Mouse (Mus musculus) CD4-positive helper T cell, adult 2 months (primary cell): ENCODE data around the gene Zbtb6.

Source experiments
- DNase-seq: peaks from one replicate; pipeline ENCODE4 v3.0.0-alpha.2; 2012; ENCODE audit warnings: low read depth, missing footprints, low spot score

The Zbtb6 gene

GRCm38 (mm10) chr2:37442611-37443591, at the start of gene Zbtb6, which contains the start of the genes Zbtb26 and Rabgap1:
TSS of gene Zbtb6 (minus strand) at chr2:37443171.
TSS of gene Zbtb26 (minus strand) at chr2:37443135.
TSS of gene Rabgap1 (plus strand) at chr2:37443279.
- peak; percentile 92 for DNase-seq

GRCm38 (mm10) chr2:37488956-37489355, 46.0 kb upstream of the Zbtb6 start:
- no peak for DNase-seq

DNA sequence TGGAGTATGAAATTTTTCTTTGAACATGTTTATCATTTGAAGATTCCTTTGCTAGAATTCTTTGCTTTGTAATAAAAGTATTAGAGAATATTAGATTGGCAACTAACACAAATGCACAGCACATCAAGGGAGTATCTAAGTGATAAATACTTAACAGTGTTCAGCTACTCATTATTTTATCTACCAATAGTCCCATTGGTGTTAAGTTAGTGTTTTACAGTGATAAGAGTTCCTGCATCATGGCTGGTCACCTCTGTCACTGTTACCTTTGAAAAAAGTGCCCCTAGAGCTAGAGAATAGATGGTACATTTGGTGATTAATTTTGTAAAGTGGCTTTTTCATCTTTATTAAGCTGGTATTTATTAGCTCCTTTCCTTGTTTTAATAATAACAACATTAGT, 43.4 kb upstream of the Zbtb6 start:
- DNase-seq, result no peak

GRCm38 (mm10) chr2:37485370-37485769, 42.4 kb upstream of the Zbtb6 start:
- peak; percentile 59 for DNase-seq

DNA sequence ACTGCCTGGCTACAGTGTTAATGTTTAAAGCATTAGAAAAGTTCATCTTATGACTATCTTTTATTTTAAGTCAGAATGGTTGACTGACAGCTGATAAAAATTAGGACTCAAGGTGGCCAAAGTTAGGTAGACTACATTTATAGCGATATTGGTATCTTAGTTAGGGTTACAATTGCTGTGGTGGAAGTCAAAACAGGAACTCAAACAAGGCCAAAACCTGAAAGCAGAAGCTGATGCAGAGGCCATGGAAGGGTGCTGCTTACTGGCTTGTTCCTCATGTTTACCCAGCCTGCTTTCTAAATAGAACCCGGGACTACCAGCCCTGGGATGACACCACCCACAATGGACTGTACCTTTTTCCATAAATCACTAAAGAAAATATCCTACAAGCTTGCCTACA, 41.2 kb upstream of the Zbtb6 start:
- DNase-seq, result no peak

DNA sequence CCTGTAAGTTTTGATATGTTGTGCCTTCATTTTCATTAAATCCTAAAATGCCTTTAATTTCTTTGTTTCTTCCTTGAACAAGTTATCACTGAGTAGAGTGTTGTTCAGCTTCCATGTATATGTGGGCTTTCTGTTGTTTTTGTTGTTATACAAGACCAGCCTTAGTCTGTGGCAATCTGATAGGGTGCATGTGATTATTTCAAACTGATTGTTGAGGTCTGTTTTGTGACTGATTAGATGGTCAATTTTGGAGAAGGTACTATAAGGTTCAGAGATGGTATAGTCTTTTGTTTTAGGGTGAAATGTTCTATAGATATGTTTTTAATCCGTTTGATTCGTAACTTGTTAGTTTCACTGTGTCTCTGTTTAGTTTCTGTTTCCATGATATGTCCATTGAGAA, 37.1 kb upstream of the Zbtb6 start:
- no peak for DNase-seq

GRCm38 (mm10) chr2:37479559-37479958, 36.6 kb upstream of the Zbtb6 start:
- no peak for DNase-seq

GRCm38 (mm10) chr2:37466266-37466665, 23.3 kb upstream of the Zbtb6 start:
- no peak for DNase-seq

- no peak for DNase-seq
Observed at GRCm38 (mm10) chr2:37460707-37461106, 17.7 kb upstream of the Zbtb6 start.

DNA sequence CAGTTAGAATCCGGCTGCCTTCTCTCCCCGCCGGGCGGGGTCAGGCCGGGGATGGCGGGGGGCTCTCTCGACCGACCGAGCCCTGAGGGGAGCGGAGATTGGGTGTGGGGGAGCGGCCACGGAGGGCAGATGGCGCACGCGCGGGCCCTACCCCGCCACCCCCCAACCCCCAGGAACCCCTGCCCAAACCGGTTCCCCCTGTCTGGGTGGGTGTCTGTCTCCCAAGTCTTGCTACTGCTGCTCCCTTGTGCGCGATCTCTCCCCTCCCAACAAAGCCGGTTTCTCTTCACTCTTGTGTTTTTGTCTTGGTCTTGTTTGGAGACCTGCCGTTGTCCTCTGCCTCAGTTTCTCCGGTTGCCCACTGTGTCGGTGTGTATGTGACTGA, 9.4 kb upstream of the Zbtb6 start:
- DNase-seq, result no peak

DNA sequence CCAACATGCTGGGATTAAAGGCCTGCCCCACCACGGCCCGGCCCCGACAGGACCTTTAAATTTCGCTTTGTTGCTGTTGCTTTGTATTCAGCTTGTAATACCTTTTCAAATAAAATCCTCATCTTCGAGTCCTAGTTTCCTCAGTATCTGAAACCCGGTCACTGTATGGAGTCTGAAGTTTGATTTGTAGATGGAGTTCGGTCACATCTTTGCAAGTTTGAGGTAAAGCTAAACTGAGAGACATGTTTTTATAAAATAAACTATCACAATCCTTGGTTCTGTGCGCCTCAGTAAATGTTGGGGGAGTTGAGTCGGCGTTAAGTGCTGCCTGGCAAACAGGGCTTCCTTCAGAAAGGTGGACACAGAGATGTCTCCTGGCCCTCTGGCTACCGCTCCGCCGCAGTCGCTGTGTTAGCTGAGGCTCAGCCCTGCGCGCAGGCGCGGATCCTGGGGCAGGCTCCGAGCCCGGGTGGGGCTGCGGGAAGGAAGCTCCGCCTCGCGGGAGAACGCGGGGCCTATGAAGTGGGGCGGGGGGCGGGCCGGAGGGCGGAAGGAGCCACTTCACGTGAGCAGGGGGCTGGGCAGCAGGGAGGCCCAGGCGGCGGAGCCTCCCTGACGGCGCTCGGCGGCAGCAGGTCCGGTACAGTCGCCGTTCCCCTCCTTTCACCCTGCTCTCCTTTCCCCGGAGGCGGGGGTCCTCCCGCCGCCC, 8.8 kb upstream of the Zbtb6 start:
- peak; percentile 97 for DNase-seq

DNA sequence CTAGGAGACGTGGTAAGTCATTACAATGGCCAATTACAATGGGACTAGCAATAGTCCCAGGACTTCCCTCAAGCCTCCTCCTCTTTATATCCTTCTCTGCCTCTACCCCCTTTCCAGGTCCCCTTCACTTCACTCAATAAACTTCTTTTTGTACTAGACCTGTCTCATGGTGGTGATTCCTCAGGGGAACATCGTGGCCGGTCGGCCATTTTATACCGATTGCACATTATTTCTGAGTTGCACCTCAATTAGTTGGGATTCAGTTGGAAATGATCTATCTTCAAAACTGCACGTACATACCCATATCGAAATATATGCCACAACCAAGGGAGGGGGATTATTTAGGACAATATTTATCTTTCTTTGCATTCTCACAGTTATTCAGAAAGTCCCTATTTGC, 11.4 kb downstream of the Zbtb6 start:
- no peak for DNase-seq

- DNase-seq, result peak; percentile 92
Observed at GRCm38 (mm10) chr2:37430593-37431464, 12.1 kb downstream of the Zbtb6 start.

GRCm38 (mm10) chr2:37423671-37424070, 19.3 kb downstream of the Zbtb6 start:
- DNase-seq, result peak; percentile 12

DNA sequence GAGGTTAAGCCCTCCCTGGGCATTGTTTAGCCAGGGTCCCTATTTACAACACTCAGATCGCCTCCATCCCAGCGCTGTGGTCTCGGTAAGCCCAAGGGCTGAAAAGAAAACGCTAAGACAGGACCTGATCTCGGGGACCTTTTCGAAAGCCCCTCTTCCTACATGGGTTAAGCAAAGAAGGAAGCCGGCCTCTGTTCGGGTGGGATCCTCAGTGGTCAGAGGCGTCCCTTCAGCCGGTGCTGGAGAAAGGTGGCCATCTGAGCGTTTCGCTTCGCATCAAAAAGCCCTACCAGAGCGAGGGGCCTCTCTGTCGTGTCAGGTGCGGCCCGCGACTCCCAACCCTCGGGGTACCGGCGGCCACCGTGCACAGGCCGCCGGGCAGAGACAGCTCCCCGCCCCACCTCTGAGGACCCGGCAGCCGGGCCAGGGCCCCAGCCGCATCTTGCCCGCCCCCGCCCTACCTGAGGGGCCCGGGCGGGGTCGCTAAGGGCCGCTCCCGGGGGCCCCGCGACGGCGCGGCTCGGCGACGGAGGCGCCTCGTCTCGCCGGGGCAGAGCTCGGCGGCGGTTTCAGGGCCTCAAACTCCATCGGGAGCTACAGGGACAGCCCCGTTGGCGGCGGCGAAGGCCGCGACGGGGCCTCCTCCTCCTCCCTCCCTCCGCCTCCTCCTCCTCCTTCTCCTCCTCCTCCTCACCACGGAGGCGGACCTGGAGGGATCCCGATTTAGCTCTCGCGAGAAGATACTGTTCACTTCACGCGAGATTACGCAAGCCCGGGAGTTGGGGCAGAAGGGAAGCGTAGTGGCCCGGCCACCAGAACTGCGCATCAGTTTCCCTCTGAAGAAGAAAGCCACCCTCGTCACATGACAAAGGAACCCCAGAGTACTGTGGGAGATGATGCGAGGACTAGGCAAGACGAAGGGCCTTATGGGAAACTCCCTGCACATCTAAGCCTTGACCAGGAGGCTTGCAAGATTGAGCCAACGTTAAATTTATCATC, 20.4 kb downstream of the Zbtb6 start, which contains the start of gene Rc3h2:
Gene Rc3h2, minus strand, starts transcription at position 598 of the 999 bp plus-strand sequence.
- DNase-seq, result peak; percentile 98

DNA sequence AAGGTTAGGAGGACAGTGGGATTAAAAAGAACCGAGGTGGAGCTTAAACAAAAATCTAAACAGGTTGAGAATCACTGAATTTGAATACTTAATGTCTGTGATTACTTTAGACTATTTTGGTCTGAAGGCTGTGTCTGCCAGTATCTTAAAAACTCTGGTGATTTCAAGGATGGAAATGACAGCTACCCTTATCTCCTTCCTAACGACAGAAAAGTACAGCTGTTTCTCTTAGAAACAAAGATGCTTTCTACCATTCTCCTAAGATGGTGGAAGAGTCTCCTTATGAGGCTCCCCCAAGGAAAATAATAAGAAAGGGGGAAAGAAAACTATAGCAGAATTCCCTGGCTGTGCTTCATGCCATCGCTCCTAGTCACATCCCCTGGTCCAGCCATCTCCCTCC, 21.1 kb downstream of the Zbtb6 start:
- no peak for DNase-seq

- peak; percentile 19 for DNase-seq
Observed at GRCm38 (mm10) chr2:37395539-37395938, 47.4 kb downstream of the Zbtb6 start.

DNA sequence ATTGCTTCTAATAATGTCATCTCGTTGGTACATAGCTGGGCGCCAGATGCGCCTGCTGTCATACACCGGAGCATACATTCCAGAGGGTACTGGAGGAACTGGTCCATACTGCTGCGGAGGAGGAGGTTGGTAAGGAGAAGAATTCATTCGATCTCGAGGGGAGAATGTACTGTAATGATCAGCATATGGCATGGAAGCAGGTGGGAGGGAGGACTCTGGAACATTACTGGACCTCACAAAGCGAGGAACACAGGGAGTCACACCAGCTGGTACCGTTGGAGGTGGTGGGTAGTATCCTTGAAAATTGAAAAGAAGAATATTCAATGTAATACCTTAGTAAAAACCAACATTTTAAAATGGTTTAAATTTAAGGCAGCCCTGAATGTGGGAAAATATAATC, 60.0 kb downstream of the Zbtb6 start:
- DNase-seq, result no peak

- peak; percentile 67 for DNase-seq
Observed at GRCm38 (mm10) chr2:37380189-37380588, 62.8 kb downstream of the Zbtb6 start.

- DNase-seq, result no peak
Observed at GRCm38 (mm10) chr2:37376018-37376417, 67.0 kb downstream of the Zbtb6 start.
